Mouse (Mus musculus) urinary bladder, adult 2 months (tissue): ENCODE results near the gene Gsg1. TPM values are rescaled to one million over a fixed set of nuclear protein-coding genes. Genes with fewer than 3 reads are reported as not detected.
A peak's percentile ranks its signal among the peaks of the same experiment; 100 is the strongest.

Experiments used
- DNase-seq: peaks from one replicate; pipeline ENCODE4 v3.0.0; 2022; ENCODE audit warnings: low spot score
- polyA plus RNA-seq: library from polyadenylated mRNA; depleted of rRNA; stranded (reverse); fragments of >200 nt; gene quantifications from 2 replicates; pipeline ENCODE4 v1.2.3, GENCODE M21; 2012; rRNA removed

Gene Gsg1
- polyA plus RNA-seq, 1 experiment: 0.06 TPM

DNA sequence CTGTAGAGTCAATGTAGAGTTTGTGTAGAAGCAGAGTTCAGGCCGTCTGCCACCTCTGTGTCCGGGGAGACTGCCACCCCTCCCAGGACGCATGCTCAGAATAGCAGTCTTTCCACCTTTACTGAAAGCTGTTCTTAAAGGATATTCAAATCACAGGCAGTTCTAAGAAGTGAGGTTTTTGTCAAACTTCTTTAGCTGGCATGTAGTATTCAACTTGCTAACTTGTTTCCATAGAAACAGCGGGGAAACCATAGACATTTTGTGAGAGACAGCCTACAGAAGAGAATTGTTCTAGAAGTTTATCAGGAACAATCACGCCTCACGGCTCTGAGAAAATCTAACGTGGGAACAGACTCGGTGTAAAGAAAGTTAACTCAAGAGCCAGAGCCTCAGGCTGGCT is 47.2 kb downstream of the Gsg1 start:
- DNase-seq: no peak

DNA sequence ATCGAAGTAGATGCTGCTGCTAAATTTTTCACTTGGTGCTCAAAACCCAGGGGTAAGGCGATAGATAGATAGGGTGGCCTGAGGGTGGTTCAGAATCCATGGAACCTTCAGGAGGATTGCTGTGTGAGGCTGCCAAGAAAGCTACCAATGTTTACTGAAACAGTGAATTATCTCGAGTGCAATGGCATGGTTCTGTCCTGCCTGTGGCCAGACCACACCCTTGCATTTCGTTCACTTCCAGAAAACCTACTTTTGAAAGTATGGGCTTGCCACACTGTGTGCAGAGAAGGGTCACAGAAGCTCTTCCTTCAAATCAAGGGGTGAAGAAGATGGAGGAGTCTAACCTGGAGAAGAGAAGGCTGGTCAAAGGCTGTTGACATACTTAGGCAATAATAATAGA is 48.3 kb downstream of the Gsg1 start:
- no peak for DNase-seq

- DNase-seq: no peak
These were observed 49.3 kb downstream of the Gsg1 start for GRCm38 (mm10) chr6:135204869-135205268.

DNA sequence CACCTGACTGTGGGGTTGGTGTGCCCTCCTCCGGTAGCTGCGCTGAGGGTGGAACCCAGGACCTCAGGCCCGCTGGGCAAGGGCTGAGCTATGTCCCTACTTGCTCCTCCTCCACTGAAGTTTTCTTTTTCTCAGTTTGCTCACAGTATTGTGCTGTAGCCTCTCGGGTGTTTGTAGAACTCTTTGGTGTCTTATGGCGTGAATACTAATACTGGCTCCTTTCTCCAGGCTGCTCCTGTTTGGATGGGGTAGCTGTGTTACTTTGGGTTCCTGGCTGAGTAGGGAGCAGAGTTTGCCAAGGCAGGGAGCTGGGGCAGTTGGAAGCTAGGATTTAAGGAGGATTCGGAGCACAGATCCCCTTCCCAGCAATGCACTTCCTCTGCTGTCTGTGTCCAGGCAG is 50.4 kb downstream of the Gsg1 start:
- no peak for DNase-seq

DNA sequence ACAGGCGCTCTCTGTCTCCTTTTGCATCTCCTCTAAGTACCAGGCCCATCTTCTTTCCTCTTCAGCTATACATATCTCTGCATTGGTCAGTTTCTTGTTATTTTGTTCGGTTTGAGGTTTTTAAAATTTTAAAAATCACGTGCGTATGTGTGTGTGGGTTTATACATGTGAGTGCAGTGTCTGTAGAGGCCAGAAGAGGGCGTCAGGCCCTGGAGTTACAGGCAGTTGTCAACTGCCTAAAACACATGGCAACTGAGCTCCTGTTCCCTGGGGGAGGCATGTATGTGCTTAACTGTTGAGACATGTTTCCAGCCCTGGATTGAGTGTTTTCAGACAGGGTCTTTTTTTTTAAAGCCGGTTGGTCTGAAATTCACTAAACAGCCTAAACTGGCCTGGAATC is 51.5 kb downstream of the Gsg1 start:
- DNase-seq: no peak

- DNase-seq: no peak
These were observed 53.8 kb downstream of the Gsg1 start for GRCm38 (mm10) chr6:135200122-135200957.

GRCm38 (mm10) chr6:135198726-135199125 is 55.4 kb downstream of the Gsg1 start:
- no peak for DNase-seq

- peak; percentile 73 for DNase-seq
These were observed 56.1 kb downstream of the Gsg1 start, which contains the start of the genes Fam234b and Hebp1 for GRCm38 (mm10) chr6:135197921-135198532. TSS of gene Fam234b (plus strand) at chr6:135197977. TSS of gene Hebp1 (minus strand) at chr6:135198022.

DNA sequence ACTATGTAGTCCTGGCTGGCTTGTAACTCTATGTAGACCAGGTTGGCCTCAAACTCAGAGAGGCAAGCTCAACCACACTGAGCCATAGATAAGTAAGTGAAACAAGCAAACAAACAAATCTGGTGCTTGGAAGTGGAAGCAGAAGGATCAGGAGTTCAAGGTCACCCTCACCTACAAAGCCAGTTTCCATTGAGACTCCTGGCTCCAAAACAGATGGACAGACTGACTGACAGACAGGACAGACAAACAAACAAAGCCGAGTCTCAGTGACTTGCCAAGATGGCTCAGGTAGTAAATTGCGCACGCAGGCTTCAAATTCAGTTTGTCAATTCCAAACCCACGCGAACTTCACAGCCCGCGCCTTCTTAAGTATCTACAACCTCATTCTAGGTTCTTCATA is 56.7 kb downstream of the Gsg1 start:
- DNase-seq: no peak

DNA sequence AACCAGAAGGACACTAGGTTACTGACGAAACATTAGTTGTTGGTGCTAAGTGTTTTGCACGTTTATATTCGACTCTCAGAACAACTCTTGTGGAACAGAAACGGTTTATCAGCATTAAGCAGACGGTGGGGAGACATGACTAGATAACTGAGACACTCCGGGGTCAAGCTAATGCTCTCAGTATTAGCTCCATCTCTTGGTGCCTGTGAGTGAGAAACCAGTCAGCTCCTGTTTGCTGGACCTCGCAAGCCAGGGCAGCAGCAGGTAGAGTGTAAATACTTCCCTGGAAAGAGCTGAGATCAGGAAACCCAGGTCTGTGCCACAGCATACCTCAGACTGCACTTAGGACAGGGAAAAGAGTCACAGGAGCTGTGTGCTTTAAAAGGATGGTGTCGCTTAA is 57.4 kb downstream of the Gsg1 start:
- no peak for DNase-seq

GRCm38 (mm10) chr6:135194907-135195306 is 59.2 kb downstream of the Gsg1 start:
- DNase-seq: no peak

GRCm38 (mm10) chr6:135193733-135194132 is 60.4 kb downstream of the Gsg1 start:
- DNase-seq: no peak

DNA sequence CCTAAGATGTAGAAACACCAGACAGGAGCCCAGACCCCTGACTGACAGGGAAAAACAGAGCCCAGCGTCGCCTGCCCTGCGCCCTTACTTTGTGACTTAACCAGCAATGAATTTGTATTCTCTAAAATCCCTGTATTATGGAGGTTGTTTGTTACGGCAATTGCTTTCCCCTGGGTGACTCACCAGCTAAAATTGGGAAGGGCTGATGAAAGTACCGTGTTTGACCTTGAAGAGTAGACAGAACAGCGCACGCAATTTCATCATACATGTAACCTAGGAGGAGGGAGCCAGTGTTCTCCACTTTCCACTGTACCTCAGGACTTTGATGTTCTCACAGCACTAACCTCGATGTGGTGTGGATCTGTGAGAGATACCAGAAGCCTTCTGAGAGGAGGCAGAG is 61.2 kb downstream of the Gsg1 start:
- DNase-seq: no peak

DNA sequence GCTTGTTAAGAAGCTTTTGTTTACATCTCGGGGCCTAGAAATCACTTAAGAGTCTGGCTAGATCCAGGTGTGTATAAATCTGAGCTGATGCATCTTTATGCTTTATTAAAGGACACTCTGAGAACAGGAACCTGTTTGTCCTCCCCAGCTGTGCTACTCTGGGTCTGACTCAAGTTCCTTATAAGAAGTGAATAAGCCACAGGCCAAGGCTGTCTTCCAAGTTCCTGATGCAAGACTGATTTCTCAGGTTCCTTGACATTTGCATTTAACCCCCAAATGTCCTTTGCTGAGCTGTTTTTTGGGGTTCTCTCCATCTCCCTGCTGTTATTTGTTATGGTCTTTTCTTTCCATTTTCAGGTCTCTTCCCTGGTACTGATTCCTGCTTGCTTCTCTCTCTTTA is 62.2 kb downstream of the Gsg1 start:
- no peak for DNase-seq

GRCm38 (mm10) chr6:135190122-135190521 is 64.0 kb downstream of the Gsg1 start:
- no peak for DNase-seq

DNA sequence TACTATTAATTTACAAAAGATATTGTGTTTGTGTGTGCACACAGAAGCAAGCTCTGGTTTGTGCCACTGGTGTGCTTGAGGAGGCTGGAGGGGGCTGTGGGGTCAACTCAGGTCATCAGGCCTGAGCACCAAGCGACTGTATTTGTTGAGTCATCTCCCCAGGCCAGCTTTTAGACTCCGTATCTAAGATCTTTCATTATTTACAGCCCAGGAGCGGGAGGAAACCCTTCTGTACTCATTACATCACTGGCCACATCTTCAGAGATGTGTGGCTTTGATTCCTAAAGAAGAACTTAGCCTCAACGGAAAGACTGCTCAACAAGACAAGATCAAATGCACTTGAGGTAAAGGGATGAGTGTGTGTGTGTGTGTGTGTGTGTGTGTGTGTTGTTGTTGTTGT is 65.5 kb downstream of the Gsg1 start:
- DNase-seq: no peak

Other genes with a start within 250 kb of the Gsg1 start
- gene Ddx47, start 242.7 kb downstream of the Gsg1 start, polyA plus RNA-seq: 80.2 and 86.4 TPM in 2 replicates
- gene Gprc5a, start 188.7 kb downstream of the Gsg1 start, polyA plus RNA-seq: 2.0 and 3.5 TPM in 2 replicates
- gene Gprc5d, start 136.1 kb downstream of the Gsg1 start, polyA plus RNA-seq: 0.07 TPM in 2 replicates
- 5.6 and 5.9 TPM in 2 replicates for gene Fam234b, start 56.4 kb downstream of the Gsg1 start, polyA plus RNA-seq
- gene Hebp1, start 56.3 kb downstream of the Gsg1 start, polyA plus RNA-seq: 40.7 and 41.8 TPM in 2 replicates
- 0.41 and 0.52 TPM in 2 replicates for gene Pbp2, start 56.1 kb upstream of the Gsg1 start, polyA plus RNA-seq
- 102 and 112 TPM in 2 replicates for gene Emp1, start 108.2 kb upstream of the Gsg1 start, polyA plus RNA-seq